Mouse (Mus musculus) forebrain, embryonic 14.5 days (tissue): ENCODE measurements around the gene Amigo3. TPM values are rescaled to one million over a fixed set of nuclear protein-coding genes. Genes with fewer than 3 reads are reported as not detected.

Experiments used
- ATAC-seq: fragments of 200-750 bp; cut with Nextera tagmentation; 2 replicates; pipeline ENCODE4 v1.8.0; 2017; ENCODE audit warnings: mild to moderate bottlenecking, moderate library complexity
- DNase-seq: peaks from one replicate; pipeline ENCODE4 v3.0.0-alpha.2; 2015; ENCODE audit warnings: low spot score
- H3K27ac ChIP-seq: fragments of 300-500 bp; sonication (generic); 2 replicates; pipeline ENCODE4 v1.5.1; 2014; ENCODE audit warnings: low read depth, mild to moderate bottlenecking, control low read depth, low read length, moderate library complexity
- H3K27me3 ChIP-seq: fragments of 300-500 bp; sonication (generic); replicated peaks from 2 replicates; pipeline ENCODE4 v1.6.1; 2014; ENCODE audit warnings: low read length, control low read depth, mixed read lengths; ENCODE audit not compliant: control insufficient read depth, insufficient read depth
- H3K36me3 ChIP-seq: fragments of 300-500 bp; sonication (generic); 2 replicates; pipeline ENCODE4 v1.6.1; 2014; ENCODE audit warnings: low read length, control low read depth; ENCODE audit not compliant: control insufficient read depth, insufficient read depth
- H3K4me1 ChIP-seq: fragments of 300-500 bp; sonication (generic); 2 replicates; pipeline ENCODE4 v1.6.1; 2014; ENCODE audit warnings: antibody characterized with exemption, low read length, control low read depth; ENCODE audit not compliant: control insufficient read depth, insufficient read depth
- H3K4me2 ChIP-seq: fragments of 300-500 bp; sonication (generic); 2 replicates; pipeline ENCODE4 v1.6.1; 2014; ENCODE audit warnings: mild to moderate bottlenecking, control low read depth, low read length
- H3K4me3 ChIP-seq: fragments of 300-500 bp; sonication (generic); 2 replicates; pipeline ENCODE4 v1.5.1; 2014; ENCODE audit warnings: low read depth, low read length, control low read depth
- H3K9ac ChIP-seq: fragments of 300-500 bp; sonication (generic); 2 replicates; pipeline ENCODE4 v1.6.1; 2014; ENCODE audit warnings: mild to moderate bottlenecking, low read length, control low read depth, moderate library complexity
- H3K9me3 ChIP-seq: fragments of 300-500 bp; sonication (generic); replicated peaks from 2 replicates; pipeline ENCODE4 v1.6.1; 2016; ENCODE audit warnings: low read length, control low read depth, mixed read lengths; ENCODE audit not compliant: control insufficient read depth
- WGBS: fragments of 180-500 bp; shearing (Covaris S2); extraction: QIAGEN DNeasy Blood & Tissue Kit; methylation state at CpG from one replicate; pipeline ENCODE4 v1.1.7; 2014; 5-methylcytosine and 5-hydroxymethylcytosine counted together
- polyA plus RNA-seq: library from polyadenylated mRNA; unstranded; fragments of >200 nt; fragmentation: Nextera tagmentation; extraction: Ambion mirVana; gene quantifications from 2 replicates; pipeline ENCODE4 v1.2.1, GENCODE M21; 2014

The Amigo3 gene
- polyA plus RNA-seq, 1 experiment from 2014 or later, result 2.2 TPM

DNA sequence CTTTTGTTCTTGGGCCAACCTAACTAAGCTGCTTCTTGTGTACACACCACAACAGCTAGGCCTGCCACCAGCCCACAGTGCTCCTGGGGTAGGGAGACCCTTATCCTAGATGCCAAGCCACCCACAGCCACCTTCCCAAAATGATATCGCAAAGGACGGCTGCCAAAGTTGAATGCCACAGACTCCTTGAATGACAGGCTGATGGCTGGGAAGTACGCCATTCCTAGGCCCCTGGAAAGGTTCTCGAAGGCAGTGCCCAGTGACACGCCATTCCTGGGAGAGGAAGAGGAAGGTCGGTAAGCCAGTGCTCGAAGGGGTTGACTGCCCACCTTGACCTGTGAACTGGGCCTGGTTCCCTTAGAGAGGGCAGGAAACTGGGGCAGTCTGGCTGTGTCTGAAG, 16.6 kb downstream of the Amigo3 start:
- Histone ChIP-seq H3K9me3 (no peaks in the 10 kb centered on the region), H3K4me1 (no peaks in the 10 kb centered on the region), H3K4me3 (no peak overlapping the region), H3K9ac (no peak overlapping the region), H3K27me3 (no peaks in the 10 kb centered on the region), H3K27ac (no peak overlapping the region), H3K4me2 (no peak overlapping the region), H3K36me3 (peaks cover 36% of the 10 kb centered on the region)
- ATAC-seq (no peak), DNase-seq (no peak)
- WGBS, result 91% methylated on average over 7 of the region's 7 CpGs

DNA sequence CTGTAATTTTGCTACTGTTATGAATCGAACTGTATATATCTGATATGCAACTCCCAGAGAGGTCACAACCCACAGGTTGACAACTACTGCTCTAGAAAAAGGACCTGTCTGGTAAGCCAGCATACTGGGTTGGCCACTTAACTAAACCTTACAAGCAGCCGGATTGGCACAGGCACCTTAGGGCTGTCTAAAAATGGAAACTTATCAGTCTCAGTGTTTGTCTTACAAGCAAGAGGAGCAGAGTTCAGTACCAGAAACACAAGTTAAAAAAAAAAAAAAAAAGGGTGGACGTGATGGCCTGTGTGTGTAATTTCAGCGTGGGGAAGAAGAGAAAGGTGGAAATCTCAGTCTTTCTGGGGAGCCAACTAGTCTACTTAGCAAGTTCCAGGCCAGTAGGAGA, 18.8 kb downstream of the Amigo3 start:
- 88% methylated on average over 4 of the region's 4 CpGs for WGBS
- Histone ChIP-seq H3K4me2 (no peak overlapping the region), H3K27ac (no peak overlapping the region), H3K4me1 (no peaks in the 10 kb centered on the region), H3K9ac (no peak overlapping the region), H3K27me3 (no peaks in the 10 kb centered on the region), H3K4me3 (no peak overlapping the region), H3K9me3 (no peaks in the 10 kb centered on the region), H3K36me3 (peaks cover 33% of the 10 kb centered on the region)
- DNase-seq (no peak), ATAC-seq (no peak)

DNA sequence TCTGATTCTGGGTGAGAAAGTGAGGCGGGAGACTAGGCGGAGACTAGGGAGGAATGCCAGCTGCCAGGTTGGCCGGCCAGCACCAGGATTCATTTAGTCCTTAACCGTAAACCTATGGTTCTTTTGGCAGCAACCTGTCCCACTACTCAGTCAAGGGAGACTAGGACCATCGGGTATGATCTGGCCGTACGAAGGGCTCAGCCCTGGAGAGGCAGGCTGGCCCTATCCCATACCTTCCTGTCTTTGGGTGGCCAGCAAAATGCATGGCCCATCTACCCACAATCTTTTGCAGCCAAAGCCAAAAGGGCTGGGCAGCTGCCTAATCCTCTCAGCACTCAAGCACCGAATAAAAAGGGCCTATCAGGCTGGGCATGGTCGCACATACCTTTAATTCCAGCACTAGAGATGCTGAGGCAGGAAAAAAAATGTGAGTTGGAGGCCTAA, 19.5 kb downstream of the Amigo3 start:
- Histone ChIP-seq H3K4me1 (no peaks in the 10 kb centered on the region), H3K27ac (no peak overlapping the region), H3K9me3 (no peaks in the 10 kb centered on the region), H3K4me2 (no peak overlapping the region), H3K4me3 (no peak overlapping the region), H3K9ac (no peak overlapping the region), H3K27me3 (no peaks in the 10 kb centered on the region), H3K36me3 (peaks cover 31% of the 10 kb centered on the region)
- 61% methylated on average over 9 of the region's 9 CpGs for WGBS
- ATAC-seq (no peak), DNase-seq (no peak)

DNA sequence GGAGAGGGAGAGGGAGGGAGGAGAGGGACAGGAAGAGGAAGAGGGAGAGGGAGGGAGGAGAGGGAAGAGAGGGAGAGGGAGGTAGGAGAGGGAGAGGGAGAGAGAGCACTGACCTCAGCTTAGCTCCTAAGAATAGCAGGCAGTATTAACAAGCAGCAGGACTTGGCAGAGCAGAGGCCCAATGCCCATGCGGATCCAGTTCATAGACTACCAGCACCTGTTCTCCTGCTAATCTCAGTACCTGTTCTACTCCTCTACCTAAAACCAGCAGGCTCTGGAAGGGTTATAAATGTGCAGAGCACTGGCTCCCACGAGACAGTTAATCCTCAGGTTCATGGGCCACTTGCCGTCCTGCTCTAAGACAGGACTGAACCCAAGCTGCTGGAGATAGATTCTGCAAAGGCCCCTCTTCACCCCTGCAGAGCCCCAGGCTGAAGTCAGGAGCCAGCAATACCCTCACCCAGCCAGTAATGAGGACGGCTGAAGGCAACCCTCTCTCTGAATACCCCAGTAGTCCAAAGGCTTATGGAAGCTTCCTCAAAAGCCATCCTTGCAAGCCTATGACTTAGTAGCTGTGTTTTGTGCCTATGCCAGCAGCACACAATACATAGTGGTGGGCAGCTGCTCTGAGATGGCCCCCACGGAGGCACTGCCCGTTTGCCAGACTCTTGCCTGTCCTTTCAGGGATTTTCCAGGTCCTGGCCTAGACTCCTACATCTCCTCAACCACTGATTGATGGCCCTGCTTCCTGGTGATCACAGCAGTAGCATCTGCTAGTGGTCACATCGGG, 20.4 kb downstream of the Amigo3 start:
- H3K9ac ChIP-seq, result no peak overlapping the region
- WGBS, result 61% methylated on average over 7 of the region's 7 CpGs
- no peak for ATAC-seq

DNA sequence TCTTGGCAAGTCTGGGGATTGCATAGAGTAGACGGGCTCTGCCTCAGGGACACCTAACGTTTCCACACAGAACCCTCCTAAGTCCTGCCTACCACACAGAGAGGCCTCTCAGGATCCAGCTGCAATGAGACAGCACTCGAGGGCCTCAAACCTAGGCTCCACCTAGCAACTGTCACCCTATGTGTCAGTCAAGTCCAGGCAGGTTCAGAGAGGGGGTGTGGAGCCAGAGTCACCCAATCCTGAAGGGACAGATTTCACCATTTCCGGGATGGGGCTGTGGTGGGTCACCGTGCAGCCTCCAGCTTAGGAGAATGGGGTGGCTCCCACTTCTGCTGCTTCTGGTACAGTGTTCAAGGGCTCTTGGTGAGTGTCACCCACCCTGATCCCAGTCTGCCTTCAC, 27.2 kb downstream of the Amigo3 start, which contains the start of gene Mst1:
Mst1 (plus strand) TSS at position 269 of the 400 bp plus-strand sequence.
- peaks cover 16% of the 10 kb centered on the region for H3K36me3 ChIP-seq
- WGBS, result 77% methylated on average over 5 of the region's 5 CpGs
- no peak for DNase-seq
- H3K27me3 ChIP-seq, result peaks cover 20% of the 10 kb centered on the region
- H3K4me2 ChIP-seq, result peak within 1 kb of the TSS; percentile 88
- H3K9me3 ChIP-seq, result no peaks in the 10 kb centered on the region
- peak within 1 kb of the TSS; percentile 98 for H3K9ac ChIP-seq
- peak within 1 kb of the TSS; percentile 87 for H3K4me3 ChIP-seq
- peaks cover 5% of the 10 kb centered on the region; the same call in 1 of the 2 replicates for H3K4me1 ChIP-seq
- ATAC-seq, result no peak
- H3K27ac ChIP-seq, result no peak within 1 kb of the TSS

More for the DNA sequence above, 20.4 kb downstream of the Amigo3 start:
- H3K27me3 ChIP-seq, result no peaks in the 10 kb centered on the region
- H3K4me2 ChIP-seq, result no peak overlapping the region
- peak overlapping the region; percentile 27; the same call in 1 of the 2 replicates for H3K27ac ChIP-seq
- H3K36me3 ChIP-seq, result peaks cover 31% of the 10 kb centered on the region
- DNase-seq, result no peak
- no peak overlapping the region for H3K4me3 ChIP-seq
- H3K4me1 ChIP-seq, result peaks cover 2% of the 10 kb centered on the region; the same call in 1 of the 2 replicates
- no peaks in the 10 kb centered on the region for H3K9me3 ChIP-seq

DNA sequence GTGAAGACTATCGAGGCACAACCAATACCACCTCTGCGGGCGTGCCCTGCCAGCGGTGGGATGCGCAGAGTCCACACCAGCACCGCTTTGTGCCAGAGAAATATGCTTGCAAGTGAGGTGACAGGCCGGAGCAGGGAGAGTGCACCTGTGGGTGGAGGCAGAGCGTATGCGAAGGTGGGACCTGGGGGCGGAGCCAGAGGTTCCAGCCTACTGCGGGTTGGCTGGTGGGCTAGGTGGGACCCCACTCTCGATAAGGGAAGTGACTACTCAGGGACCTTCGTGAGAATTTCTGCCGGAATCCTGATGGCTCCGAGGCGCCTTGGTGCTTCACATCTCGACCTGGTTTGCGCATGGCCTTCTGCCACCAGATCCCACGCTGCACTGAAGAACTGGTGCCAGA, 29.6 kb downstream of the Amigo3 start:
- Histone ChIP-seq H3K36me3 (peaks cover 37% of the 10 kb centered on the region), H3K9ac (no peak overlapping the region), H3K9me3 (no peaks in the 10 kb centered on the region), H3K27me3 (peaks cover 20% of the 10 kb centered on the region), H3K4me1 (peaks cover 5% of the 10 kb centered on the region; the same call in 1 of the 2 replicates), H3K27ac (no peak overlapping the region), H3K4me2 (peak overlapping the region; percentile 23; the same call in 1 of the 2 replicates), H3K4me3 (no peak overlapping the region)
- ATAC-seq, result no peak
- WGBS, result 6% methylated on average over 19 of the region's 19 CpGs
- DNase-seq, result no peak

DNA sequence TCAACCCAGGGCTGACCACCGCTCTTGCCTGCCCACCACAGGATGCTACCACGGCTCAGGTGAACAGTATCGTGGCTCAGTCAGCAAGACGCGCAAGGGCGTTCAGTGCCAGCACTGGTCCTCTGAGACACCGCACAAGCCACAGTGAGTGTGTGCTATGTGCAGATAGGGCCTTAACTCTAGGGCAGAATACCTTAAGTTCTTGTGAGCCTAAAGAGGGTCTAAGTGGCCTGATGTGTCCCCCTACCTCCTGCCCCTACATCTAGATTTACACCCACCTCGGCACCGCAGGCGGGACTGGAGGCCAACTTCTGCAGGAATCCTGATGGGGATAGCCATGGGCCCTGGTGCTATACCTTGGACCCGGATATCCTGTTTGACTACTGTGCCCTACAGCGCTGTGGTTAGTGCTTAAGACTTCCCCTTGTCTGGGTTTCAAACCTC, 30.1 kb downstream of the Amigo3 start, which contains the start of gene Rnf123:
Rnf123 (minus strand) TSS at position 359 of the 444 bp plus-strand sequence.
- Histone ChIP-seq H3K4me3 (no peak within 1 kb of the TSS), H3K9ac (no peak within 1 kb of the TSS), H3K4me1 (peaks cover 5% of the 10 kb centered on the region; the same call in 1 of the 2 replicates), H3K27ac (no peak within 1 kb of the TSS), H3K36me3 (peaks cover 42% of the 10 kb centered on the region), H3K9me3 (no peaks in the 10 kb centered on the region), H3K4me2 (peak within 1 kb of the TSS; percentile 23; the same call in 1 of the 2 replicates), H3K27me3 (peaks cover 20% of the 10 kb centered on the region)
- WGBS, result 36% methylated on average over 12 of the region's 12 CpGs
- ATAC-seq, result no peak
- no peak for DNase-seq

DNA sequence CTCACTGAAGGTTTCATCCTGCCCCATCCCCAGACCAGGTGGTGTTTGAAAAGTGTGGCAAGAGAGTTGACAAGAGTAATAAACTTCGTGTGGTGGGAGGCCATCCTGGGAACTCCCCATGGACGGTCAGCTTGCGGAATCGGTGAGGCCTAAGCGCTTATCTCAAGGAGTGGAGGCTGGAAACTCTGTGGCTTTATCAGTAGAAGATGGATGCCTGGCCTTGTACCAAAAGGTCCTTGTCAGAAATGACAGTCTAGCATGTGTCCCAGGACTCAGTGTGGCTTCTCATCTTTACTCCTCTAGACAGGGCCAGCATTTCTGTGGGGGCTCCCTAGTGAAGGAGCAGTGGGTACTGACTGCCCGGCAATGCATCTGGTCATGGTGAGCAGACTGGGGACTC, 30.6 kb downstream of the Amigo3 start:
- no peak for ATAC-seq
- H3K9ac ChIP-seq, result no peak overlapping the region
- no peak overlapping the region for H3K27ac ChIP-seq
- H3K4me3 ChIP-seq, result no peak overlapping the region
- no peaks in the 10 kb centered on the region for H3K9me3 ChIP-seq
- H3K4me1 ChIP-seq, result peaks cover 1% of the 10 kb centered on the region; the same call in 1 of the 2 replicates
- H3K4me2 ChIP-seq, result no peak overlapping the region
- no peak for DNase-seq
- peaks cover 20% of the 10 kb centered on the region for H3K27me3 ChIP-seq
- 84% methylated on average over 6 of the region's 6 CpGs for WGBS
- peaks cover 46% of the 10 kb centered on the region for H3K36me3 ChIP-seq

DNA sequence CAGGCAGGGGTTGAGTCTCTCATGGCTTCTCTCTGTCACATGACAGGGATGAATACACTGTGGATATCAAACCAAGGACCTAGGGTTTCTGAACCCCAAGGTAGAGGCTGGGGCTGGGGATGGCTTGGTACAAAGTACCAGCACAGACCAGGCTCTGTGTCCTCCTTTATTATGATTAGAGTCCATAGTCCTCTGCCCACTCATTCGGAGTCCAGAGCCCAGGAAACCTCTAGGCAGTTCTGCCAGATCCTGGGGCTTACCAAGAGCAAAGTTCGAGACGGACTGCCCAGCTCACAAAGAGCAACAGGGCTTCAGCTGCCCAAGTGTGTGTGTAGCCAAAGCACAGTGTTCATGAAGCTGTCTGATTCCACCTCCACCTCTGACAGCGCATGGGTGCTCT, 32.3 kb downstream of the Amigo3 start:
- ATAC-seq (no peak), DNase-seq (no peak)
- no peak overlapping the region for H3K4me3 ChIP-seq
- peaks cover 63% of the 10 kb centered on the region for H3K36me3 ChIP-seq
- no peak overlapping the region for H3K4me2 ChIP-seq
- peaks cover 20% of the 10 kb centered on the region for H3K27me3 ChIP-seq
- WGBS, result 99% methylated on average over 4 of the region's 4 CpGs
- no peak overlapping the region for H3K27ac ChIP-seq
- no peaks in the 10 kb centered on the region for H3K4me1 ChIP-seq
- no peaks in the 10 kb centered on the region for H3K9me3 ChIP-seq
- no peak overlapping the region for H3K9ac ChIP-seq
